Mouse (Mus musculus) B cell, adult 2 months (primary cell): Measurements from ENCODE around the gene Caprin1.

Experiments used
- DNase-seq, 2 experiments: peaks; one replicate each; pipeline ENCODE4 v3.0.0; 2022

Caprin1 gene

DNA sequence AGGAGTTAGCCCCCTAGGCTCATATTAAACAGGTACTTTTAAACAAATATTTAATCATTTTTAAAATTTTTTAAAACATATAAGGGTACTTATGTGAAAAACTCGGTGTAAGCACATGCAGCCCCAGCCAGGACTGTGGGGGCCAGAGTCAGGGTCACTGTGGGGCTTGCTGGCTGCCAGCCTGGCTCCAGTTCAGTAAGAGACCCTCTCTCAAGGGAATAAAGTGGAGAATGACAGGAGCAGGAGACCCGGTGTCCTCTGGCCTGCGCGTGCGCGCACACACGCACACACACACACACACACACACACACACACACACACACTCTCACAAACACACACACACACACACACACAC is 78.2 kb downstream of the Caprin1 start:
- DNase-seq: no peak

DNA sequence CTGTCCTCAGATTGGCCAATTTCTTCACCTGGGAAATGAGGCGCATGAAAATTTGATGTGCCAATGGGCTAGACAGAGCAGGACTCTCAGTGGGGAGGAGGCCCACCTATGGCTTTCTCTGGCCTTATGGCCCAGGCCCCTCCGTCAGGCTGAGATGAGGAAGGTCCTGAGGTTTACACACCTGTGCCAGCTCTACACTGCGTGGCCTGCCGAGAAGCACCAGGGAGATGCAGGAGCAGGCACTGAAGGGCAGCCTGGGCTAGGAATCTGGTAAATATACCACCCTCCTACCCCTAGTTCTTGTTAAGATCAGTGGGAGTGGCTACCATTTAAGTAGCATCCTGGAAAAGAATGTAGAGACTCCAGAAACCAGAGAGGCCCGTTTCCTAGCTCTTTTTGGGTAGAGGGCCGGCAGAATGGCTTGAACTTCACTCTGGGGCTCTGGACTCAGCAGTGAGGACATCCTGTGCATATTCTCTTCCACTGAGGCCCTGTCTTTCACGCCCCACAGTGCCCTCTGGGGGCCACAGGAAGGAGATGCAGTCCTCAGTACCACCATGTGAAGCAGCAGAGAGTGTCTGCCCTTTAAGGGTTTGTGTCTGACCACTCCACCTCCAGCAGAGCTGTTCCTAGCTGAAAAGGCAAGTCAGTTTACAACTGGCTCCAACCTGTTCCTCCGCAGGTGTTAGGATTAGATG is 78.7 kb downstream of the Caprin1 start:
- peak; percentile 78 to 81 for DNase-seq

DNA sequence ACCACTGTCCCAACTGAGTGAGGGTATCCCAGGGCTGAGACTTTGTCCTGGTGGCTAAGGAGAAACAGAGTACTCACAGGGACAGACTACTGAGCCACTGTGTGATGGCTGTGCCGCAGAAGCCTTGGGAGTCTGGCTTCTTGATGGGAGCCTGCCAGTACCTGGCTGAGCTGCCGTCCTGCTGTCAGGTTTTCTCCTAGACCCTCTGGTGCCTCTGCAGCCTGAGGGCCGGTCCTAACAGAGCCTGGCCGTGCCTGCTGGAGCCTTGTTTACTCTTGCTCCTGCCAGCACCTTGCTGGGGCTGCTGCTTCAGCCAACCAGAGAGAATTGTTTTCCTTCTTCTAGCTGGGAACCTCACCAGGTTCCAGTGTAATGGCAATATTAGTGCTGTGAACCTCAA is 83.0 kb downstream of the Caprin1 start:
- no peak for DNase-seq

DNA sequence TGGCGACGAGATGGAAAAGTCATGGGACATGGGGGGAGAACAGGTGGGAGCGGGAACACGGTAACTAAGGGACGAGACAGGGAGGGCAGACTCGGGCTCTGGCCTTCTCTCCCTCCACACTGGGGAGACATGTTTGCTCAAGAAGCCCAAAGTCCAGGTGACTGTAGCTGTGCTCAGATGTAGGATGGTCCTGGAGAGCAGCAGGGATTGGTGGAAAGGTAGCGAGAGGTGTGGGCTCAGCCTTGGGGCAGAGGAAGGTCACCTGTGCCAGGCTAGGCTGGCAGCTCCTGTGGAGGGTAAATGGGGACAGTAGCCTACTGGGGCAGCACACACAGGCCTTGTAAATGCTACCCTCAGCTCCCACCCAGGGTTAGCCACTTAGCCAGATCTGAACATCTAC is 83.6 kb downstream of the Caprin1 start:
- no peak for DNase-seq
